Mouse (Mus musculus) small intestine, adult 2 months (tissue): ENCODE results near the gene Grsf1.

Source experiments
- CTCF ChIP-seq: fragments of 200-500 bp; IDR thresholded peaks from 2 replicates; pipeline ENCODE4 v1.5.1; 2012; ENCODE audit warnings: low read depth, mild to moderate bottlenecking, control low read depth, inconsistent platforms, low read length, moderate library complexity, mixed read lengths; ENCODE audit not compliant: insufficient replicate concordance, insufficient read length; ENCODE audit errors: extremely low read depth
- POLR2A ChIP-seq: fragments of 200-500 bp; IDR thresholded peaks from 2 replicates; pipeline ENCODE4 v1.6.1; 2012; ENCODE audit warnings: low read depth, mild to moderate bottlenecking, control low read depth, inconsistent platforms, low read length, moderate library complexity

- no peak for TF ChIP-seq CTCF
- no peak for TF ChIP-seq POLR2A
These were observed 61.8 kb downstream of the Grsf1 start for GRCm38 (mm10) chr5:88614129-88614528.
